Mouse (Mus musculus): ENCODE measurements around the gene Mgll. TPM values are rescaled to one million over a fixed set of nuclear protein-coding genes. Genes with fewer than 3 reads are reported as not detected.

Mgll gene
- polyA plus RNA-seq, 1 experiment from 2014 or later: 8.0 TPM

DNA sequence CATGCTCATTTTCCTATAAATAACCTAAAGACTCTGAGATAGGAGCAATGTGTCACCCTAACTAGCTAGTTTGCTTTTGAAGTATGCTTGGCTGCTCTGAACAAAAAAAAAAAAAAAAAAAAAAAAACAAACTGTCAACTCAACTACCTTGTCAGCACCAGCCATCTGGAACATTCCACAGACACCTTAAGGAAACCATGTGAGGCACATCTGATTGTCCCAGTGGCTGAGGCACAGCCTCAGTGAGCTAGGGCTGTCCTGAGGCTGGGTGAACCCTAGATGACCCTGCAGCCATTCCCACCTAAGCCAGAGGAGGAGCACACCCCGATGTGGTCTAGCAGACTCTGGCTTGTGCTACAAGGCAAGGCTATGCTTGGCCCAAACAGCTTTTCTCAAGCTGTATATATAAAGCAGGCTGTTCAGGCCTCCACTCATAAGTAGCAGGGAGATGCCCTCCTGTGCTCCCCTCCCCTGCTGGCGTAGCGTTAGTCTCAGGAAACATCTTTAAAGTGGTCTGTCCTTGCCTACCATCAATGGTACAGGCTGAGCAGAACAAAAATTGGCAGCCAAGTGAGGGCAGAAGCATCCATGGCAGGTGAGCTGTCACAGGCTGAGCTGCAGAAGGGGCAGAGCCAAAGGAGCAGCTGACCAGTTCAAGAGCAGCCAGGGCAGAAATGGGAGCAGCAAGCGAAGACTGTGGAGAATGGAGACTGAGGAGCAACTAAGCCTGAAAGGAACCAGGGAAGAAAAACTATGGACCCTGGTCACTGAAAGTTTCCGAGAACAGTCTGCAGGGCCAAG lies 109.3 kb downstream of the Mgll start:
- Histone ChIP-seq H3K4me1 (replicated peaks) (no peaks in the 10 kb centered on the region), H3K9ac (replicated peaks) (no peak overlapping the region), H3K9me3 (no peaks in the 10 kb centered on the region), H3K27me3 (no peaks in the 10 kb centered on the region), H3K27ac (no peak overlapping the region), H3K36me3 (peaks cover 30% of the 10 kb centered on the region), H3K4me3 (replicated peaks) (no peak overlapping the region), H3K4me2 (no peak overlapping the region)
- ATAC-seq (ENCODE audit: insufficient number of reproducible peaks, insufficient read depth, low FRiP score, low TSS enrichment, low read depth): no peak
- 84% methylated on average over 5 of the region's 5 CpGs for WGBS

DNA sequence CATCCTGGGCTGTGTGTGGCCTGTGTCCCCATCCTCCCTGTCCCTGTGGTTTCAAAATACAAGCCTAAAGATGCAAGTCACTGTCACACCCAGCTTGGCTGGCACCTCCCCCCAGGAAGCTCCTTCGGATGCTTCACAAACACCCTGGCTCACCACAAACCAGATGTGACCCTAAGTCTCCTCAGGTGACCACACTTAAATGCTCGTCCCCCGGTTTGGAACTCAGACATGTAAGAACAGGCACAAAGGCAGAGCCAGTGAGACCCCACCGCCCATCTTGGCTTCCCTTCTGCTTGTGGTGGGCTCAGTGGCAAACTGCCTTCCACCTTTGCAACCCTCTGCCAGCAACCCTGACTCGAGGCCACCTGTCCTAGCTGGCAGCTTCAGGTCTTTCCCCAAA lies 110.8 kb downstream of the Mgll start:
- Histone ChIP-seq H3K27me3 (no peaks in the 10 kb centered on the region), H3K36me3 (peaks cover 41% of the 10 kb centered on the region), H3K9ac (replicated peaks) (no peak overlapping the region), H3K4me3 (replicated peaks) (no peak overlapping the region), H3K27ac (no peak overlapping the region), H3K4me2 (no peak overlapping the region), H3K9me3 (no peaks in the 10 kb centered on the region), H3K4me1 (replicated peaks) (no peaks in the 10 kb centered on the region)
- 49% methylated on average over 5 of the region's 5 CpGs for WGBS
- no peak for ATAC-seq (ENCODE audit: insufficient number of reproducible peaks, insufficient read depth, low FRiP score, low TSS enrichment, low read depth)

DNA sequence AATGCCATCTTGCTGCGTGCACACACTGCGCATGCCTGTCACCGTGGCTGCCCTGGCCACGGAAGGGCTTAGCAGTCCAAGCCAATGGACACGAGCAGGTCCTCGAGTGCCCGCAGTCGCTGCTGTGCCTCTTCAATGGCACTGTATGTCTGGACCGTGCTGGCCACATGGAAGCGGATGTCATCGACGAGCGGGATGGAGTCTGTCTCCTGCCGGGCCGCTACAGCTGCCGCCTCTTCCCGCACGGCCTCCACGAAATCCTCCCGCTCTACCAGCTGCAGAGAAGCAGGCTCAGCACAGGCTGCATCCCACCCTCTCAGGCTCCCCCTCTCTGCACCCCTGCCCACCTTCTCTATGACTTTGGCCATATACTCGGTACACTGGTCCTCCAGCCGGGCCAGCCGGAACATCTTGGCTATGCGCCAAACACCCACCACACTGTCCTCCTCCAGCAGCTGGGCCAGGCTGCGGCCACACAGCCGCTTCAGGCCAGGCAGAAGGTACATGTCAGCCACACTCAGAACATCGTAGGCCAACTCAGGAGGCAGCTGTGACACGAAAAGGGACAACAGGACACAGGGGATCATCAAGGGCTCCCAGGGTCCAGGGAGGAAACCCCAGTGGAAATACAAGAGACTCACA lies 112.1 kb downstream of the Mgll start:
- ATAC-seq (ENCODE audit: insufficient number of reproducible peaks, insufficient read depth, low FRiP score, low TSS enrichment, low read depth): no peak
- no peaks in the 10 kb centered on the region for H3K9me3 ChIP-seq
- no peak overlapping the region for H3K4me3 ChIP-seq (replicated peaks)
- H3K4me1 ChIP-seq (replicated peaks): peaks cover 8% of the 10 kb centered on the region
- WGBS: 93% methylated on average over 28 of the region's 28 CpGs
- peaks cover 41% of the 10 kb centered on the region for H3K36me3 ChIP-seq
- no peak overlapping the region for H3K27ac ChIP-seq
- no peaks in the 10 kb centered on the region for H3K27me3 ChIP-seq
- no peak overlapping the region for H3K9ac ChIP-seq (replicated peaks)
- no peak overlapping the region for H3K4me2 ChIP-seq

DNA sequence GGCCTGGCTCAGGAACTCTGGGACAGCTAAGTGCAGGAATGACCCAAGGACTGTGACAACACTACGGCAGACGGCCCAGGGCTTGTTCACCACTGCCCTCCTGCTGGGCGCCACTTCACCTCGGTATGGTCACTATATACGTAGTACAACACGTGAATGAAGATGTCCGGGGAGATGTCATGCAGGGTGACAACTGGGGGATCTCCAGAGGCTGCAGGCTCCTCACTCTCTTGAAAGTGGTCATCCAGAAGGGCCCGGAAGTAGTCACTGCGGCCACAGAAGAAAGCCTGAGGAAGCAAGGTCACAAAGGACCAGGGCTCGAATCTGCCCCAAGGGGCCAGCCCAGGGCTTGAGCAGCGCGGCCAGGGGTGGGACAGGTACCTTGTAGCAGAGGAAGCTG lies 113.8 kb downstream of the Mgll start:
- Histone ChIP-seq H3K9ac (replicated peaks) (no peak overlapping the region), H3K27ac (no peak overlapping the region), H3K9me3 (no peaks in the 10 kb centered on the region), H3K27me3 (no peaks in the 10 kb centered on the region), H3K4me2 (no peak overlapping the region), H3K36me3 (peaks cover 41% of the 10 kb centered on the region), H3K4me3 (replicated peaks) (no peak overlapping the region), H3K4me1 (replicated peaks) (peaks cover 11% of the 10 kb centered on the region)
- ATAC-seq (ENCODE audit: insufficient number of reproducible peaks, insufficient read depth, low FRiP score, low TSS enrichment, low read depth): no peak
- 88% methylated on average over 12 of the region's 12 CpGs for WGBS

DNA sequence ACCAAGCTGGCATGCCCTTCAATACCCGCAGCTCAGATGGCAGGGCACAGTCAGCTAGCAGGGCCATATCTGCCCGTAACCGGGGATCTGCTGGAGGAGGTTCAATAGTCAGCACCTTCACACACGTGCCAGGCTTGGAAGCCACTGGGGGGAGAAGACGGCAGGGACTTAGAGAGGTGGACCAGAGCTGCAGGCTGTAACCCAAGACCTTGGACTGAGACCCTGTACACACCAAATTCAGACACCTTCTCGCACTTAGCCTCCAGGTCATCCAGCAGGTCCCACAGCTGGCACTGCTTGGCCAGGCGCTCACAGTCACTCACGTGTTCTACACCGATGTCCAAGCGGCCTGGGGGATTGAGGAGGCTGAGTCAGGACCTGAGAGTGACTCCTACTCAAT lies 114.4 kb downstream of the Mgll start:
- no peak overlapping the region for H3K27ac ChIP-seq
- H3K9me3 ChIP-seq: no peaks in the 10 kb centered on the region
- H3K27me3 ChIP-seq: no peaks in the 10 kb centered on the region
- no peak overlapping the region for H3K9ac ChIP-seq (replicated peaks)
- 87% methylated on average over 10 of the region's 10 CpGs for WGBS
- no peak overlapping the region for H3K4me3 ChIP-seq (replicated peaks)
- no peak for ATAC-seq (ENCODE audit: insufficient number of reproducible peaks, insufficient read depth, low FRiP score, low TSS enrichment, low read depth)
- peaks cover 17% of the 10 kb centered on the region for H3K4me1 ChIP-seq (replicated peaks)
- no peak overlapping the region for H3K4me2 ChIP-seq
- H3K36me3 ChIP-seq: peaks cover 41% of the 10 kb centered on the region

DNA sequence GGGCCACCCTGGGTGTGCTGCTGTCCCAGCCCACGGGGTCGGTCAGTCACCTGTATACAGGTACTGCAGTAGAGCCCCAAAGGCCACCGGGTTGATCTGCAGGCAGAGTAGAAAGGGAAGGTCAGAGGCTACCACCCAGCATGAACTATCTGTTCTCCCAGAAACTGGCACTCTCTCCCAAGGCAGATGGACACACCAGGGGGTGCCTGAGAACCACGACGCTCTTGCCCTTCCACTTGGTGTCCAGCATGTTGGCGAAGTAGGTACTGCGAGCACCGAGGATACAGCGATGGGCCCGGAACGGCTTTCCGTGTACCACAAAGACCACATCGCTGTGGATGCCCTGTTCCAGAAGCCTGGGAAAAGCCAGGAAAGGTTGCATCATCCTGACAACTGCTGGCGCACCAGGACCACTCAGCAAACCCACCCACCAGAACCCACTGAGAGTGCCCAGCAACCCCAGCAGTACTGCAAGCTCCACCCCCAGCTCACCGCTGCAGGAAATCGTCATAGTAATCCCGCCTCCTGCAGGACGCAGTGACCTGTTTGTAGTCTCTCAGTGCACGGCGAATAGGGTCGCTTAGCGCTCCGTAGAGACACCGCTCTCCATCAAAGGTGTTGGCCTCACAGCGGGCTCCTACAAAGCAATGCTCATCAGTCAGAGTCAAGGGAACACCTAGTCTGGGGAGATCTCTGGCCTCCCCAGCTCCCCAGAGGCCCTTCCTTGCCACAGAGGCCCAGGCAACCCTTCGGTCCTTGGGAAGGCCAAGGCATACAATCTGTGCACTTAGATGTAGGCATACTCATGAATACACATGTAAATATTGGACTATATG lies 115.1 kb downstream of the Mgll start:
- no peaks in the 10 kb centered on the region for H3K9me3 ChIP-seq
- 82% methylated on average over 26 of the region's 26 CpGs for WGBS
- no peaks in the 10 kb centered on the region for H3K27me3 ChIP-seq
- peaks cover 41% of the 10 kb centered on the region for H3K36me3 ChIP-seq
- H3K4me2 ChIP-seq: no peak overlapping the region
- no peak overlapping the region for H3K4me3 ChIP-seq (replicated peaks)
- H3K9ac ChIP-seq (replicated peaks): no peak overlapping the region
- no peak for ATAC-seq (ENCODE audit: insufficient number of reproducible peaks, insufficient read depth, low FRiP score, low TSS enrichment, low read depth)
- peaks cover 17% of the 10 kb centered on the region for H3K4me1 ChIP-seq (replicated peaks)
- no peak overlapping the region for H3K27ac ChIP-seq

DNA sequence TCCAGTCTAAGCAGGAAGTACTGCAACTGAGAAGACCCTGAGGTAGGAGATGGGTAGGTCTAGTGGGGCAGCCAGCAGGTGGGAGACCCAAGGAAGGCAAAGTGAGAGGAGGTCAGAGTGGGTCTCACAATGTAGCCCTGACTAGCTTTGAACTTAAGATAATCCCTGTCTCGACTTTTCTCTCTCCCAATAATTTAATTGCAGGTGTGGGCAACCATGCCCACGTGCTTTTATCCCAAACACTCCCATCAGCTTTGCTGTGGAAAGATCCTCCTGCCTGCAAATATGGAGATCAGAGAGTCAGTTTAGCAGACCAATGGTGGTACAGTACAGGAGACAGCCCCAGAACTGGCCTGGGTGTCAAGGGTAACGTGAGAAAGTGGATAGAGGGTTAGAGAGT lies 116.0 kb downstream of the Mgll start:
- H3K4me1 ChIP-seq (replicated peaks): peaks cover 17% of the 10 kb centered on the region
- no peaks in the 10 kb centered on the region for H3K9me3 ChIP-seq
- H3K27me3 ChIP-seq: no peaks in the 10 kb centered on the region
- 78% methylated on average over 3 of the region's 3 CpGs for WGBS
- no peak overlapping the region for H3K4me3 ChIP-seq (replicated peaks)
- H3K36me3 ChIP-seq: peaks cover 46% of the 10 kb centered on the region
- ATAC-seq (ENCODE audit: insufficient number of reproducible peaks, insufficient read depth, low FRiP score, low TSS enrichment, low read depth): no peak
- peak overlapping the region; percentile 89; the same call in 1 of the 2 replicates for H3K4me2 ChIP-seq
- H3K9ac ChIP-seq (replicated peaks): no peak overlapping the region
- H3K27ac ChIP-seq: no peak overlapping the region

DNA sequence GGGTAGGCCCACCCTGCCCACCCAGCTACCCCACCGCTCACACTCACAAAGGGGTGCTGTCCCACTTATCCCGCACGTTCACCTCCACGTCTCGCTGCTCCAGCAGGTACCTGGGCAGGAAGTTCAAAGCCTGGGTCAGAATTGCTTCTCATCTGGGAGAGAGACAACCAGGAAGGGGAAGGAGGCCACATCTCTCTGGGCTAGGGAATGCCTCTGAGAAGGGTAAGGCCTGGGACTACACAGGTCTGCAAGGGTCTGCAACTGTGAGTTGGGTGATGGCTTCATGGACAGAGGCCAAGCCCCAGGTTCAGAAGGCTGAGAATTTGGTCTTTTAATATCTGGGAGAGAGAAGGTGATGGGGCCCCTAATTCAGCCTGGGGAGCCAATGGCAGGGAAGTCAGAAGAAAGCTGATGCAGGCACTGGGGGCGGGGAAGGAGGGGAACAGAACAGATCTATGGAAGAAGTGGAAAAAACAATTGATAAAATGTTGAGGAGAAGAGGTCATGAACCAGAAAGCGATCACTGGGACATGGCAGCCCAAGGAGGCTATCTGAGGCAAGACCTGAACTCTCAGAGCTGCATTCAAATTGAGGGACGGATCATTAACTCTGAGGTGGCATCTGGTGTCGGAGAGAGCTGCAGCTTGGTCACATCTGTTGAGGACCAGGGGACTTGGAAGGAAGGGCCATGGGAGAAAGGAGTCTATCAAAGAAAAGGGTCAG lies 116.7 kb downstream of the Mgll start:
- ATAC-seq (ENCODE audit: insufficient number of reproducible peaks, insufficient read depth, low FRiP score, low TSS enrichment, low read depth): no peak
- Histone ChIP-seq H3K9ac (replicated peaks) (peak overlapping the region; percentile 68), H3K27me3 (no peaks in the 10 kb centered on the region), H3K4me2 (peak overlapping the region; percentile 89), H3K36me3 (peaks cover 48% of the 10 kb centered on the region), H3K9me3 (no peaks in the 10 kb centered on the region), H3K27ac (peak overlapping the region; percentile 89), H3K4me1 (replicated peaks) (peaks cover 17% of the 10 kb centered on the region), H3K4me3 (replicated peaks) (peak overlapping the region; percentile 69)
- 56% methylated on average over 9 of the region's 9 CpGs for WGBS

DNA sequence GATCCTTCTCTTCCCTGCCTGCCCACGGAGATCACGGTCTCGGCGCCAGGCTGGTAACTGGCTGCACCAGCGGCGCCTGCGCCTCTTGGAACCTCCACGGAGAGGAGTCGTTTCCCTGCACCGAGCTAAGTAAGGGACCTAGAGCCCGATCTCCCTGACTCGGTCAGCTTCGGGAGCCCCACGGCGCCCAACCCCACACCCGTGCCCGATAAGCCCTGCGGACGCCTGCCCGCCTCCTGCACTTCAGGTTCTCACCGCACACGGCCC lies 117.2 kb downstream of the Mgll start:
- 1% methylated on average over 21 of the region's 22 CpGs for WGBS
- Histone ChIP-seq H3K9ac (replicated peaks) (peak overlapping the region; percentile 68), H3K4me3 (replicated peaks) (peak overlapping the region; percentile 69), H3K27ac (peak overlapping the region; percentile 89), H3K9me3 (no peaks in the 10 kb centered on the region), H3K27me3 (no peaks in the 10 kb centered on the region), H3K4me1 (replicated peaks) (peaks cover 17% of the 10 kb centered on the region), H3K36me3 (peaks cover 43% of the 10 kb centered on the region), H3K4me2 (peak overlapping the region; percentile 89)
- peak; percentile 10; the same call in 1 of the 2 replicates for ATAC-seq (ENCODE audit: insufficient number of reproducible peaks, insufficient read depth, low FRiP score, low TSS enrichment, low read depth)

DNA sequence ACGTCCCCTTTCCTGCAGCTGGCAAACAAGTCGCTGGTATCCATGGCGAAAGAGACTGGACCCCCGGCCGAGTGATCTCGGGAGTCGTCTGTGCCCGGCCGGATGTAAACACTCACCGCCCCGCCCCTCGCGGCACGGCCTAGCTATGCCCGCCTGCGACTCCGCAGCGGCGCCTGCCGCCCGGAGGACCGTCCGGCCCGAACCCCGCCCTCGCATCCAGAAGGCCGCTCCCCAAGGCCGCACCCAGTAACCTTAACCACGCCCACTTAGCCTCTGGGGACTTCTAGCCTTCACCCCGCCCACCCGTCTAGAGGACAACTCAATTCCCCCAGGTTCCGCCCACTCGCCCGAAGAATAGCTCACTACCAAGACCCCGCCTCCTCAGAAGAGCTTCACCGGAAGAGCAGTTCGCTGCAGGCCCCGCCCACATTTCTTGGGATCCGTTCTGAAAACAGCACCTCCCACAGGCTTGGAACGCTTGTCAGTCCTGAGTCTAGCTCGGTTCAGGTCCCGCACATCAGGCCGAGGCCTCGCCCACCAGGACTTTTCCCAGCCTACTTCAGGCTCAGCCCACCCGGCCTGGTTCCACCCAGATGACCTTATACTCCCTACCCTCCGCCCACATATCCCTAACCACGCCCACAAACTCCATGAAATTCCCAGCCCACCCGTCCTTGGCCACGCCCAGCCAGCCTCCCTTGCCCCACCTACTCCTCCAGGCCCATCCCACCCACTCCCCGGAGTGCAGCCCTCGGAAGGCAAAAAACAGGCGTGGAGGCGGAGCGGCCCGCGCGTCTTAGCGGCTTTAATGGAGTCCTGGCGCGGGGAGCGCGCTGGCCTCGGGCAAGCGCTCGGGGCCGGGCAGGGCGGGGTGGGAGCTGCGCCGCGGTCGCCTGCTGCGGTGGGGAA lies 117.8 kb downstream of the Mgll start, which contains the start of gene Abtb1:
Gene Abtb1, minus strand, starts transcription at position 204 of the 909 bp plus-strand sequence.
- peaks cover 17% of the 10 kb centered on the region for H3K4me1 ChIP-seq (replicated peaks)
- H3K4me2 ChIP-seq: peak within 1 kb of the TSS; percentile 89
- H3K27ac ChIP-seq: peak within 1 kb of the TSS; percentile 89
- peak within 1 kb of the TSS; percentile 69 for H3K4me3 ChIP-seq (replicated peaks)
- peak within 1 kb of the TSS; percentile 74 for H3K9ac ChIP-seq (replicated peaks)
- ATAC-seq (ENCODE audit: insufficient number of reproducible peaks, insufficient read depth, low FRiP score, low TSS enrichment, low read depth): peak; percentile 99
- WGBS: under 1% methylated on average over 66 of the region's 72 CpGs
- H3K36me3 ChIP-seq: peaks cover 38% of the 10 kb centered on the region
- no peaks in the 10 kb centered on the region for H3K9me3 ChIP-seq
- H3K27me3 ChIP-seq: no peaks in the 10 kb centered on the region
